Mouse (Mus musculus): ENCODE results near the gene Fzr1. TPM values are rescaled to one million over a fixed set of nuclear protein-coding genes. Genes with fewer than 3 reads are reported as not detected.

Gene Fzr1
- total RNA-seq, 2 experiments from 2014 or later: 14.9 to 50.0 TPM

DNA sequence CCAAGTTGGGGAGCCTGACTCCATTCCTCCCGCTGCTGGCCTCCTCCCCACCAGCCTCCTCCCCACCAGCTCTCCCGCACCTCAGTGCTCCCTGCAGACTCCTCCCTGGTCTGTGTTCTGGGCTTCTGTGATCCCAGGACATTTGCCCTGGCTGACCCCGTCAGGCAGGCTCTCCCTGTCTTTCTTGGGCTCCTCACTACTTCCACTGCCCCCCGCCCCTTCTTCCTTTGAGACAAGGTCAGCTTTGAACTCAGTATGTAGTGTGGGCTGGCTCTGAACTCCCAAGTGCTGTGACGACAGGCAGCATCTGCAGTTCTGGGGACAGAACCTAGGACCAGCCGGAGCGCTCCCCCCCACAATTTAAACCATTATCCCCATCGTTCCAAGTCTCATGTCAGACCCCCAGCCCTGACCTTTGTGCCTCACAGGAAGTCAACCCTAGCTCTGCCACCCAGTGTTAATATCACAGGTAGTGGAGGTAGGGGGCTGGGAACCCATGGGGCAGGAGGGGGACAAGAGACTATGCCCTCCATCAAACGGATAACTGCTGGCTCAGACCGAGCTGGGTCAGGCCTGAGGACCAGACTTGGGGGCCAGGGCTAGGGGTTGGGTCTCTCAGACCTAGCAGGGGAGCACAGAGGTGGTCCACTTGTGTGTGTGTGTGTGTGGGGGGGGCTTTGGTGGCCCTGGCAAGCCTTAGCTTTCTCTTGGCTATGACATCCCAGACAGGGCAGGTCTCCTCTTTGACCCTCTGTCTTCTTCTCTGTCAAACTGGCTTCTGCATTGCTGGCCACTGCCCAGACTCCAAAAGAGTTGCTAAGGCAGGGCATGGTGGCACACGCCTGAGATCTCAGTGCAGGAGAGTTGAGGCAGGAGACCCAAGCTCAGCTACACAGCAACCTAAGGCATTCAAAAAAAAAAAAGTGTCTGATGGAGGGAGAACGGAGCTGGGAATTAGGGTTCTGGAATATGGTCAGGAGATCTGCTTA lies 39.2 kb upstream of the Fzr1 start:
- no peak for ATAC-seq (replicated peaks; ENCODE audit: low FRiP score, low TSS enrichment, poor library complexity, severe bottlenecking)

DNA sequence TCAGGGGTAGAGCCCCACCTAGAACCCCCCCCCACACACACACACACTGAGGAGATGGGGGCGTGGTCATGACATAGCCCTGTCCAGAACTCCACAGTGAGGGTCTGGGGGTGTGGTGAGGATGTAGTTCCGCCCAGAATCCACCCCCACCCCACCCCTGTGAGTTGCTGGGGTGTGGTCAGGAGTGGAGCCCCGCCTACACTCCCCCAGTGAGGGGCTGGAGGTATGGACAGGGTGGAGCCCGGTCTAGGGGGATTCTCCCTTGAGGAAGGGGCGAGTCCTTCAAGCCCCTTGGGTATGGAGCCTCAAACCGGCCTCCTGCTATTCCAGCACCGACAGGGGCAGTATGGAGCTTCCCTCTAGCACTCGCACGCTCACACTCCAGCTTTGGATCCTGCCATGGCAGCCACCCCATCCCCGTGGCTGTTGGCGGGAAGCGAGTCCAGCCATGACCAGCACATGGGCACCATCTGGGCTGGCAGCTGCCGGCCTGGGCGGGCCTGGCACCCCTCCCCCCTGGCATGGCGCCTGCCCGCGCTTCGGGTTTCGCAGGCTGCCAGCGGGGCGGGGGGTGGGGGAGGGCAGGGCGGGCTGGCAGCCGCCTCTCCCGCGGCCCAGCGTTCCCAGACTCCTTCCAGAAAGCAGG lies 38.4 kb upstream of the Fzr1 start:
- peak; percentile 57 for ATAC-seq (replicated peaks; ENCODE audit: low FRiP score, low TSS enrichment, poor library complexity, severe bottlenecking)

DNA sequence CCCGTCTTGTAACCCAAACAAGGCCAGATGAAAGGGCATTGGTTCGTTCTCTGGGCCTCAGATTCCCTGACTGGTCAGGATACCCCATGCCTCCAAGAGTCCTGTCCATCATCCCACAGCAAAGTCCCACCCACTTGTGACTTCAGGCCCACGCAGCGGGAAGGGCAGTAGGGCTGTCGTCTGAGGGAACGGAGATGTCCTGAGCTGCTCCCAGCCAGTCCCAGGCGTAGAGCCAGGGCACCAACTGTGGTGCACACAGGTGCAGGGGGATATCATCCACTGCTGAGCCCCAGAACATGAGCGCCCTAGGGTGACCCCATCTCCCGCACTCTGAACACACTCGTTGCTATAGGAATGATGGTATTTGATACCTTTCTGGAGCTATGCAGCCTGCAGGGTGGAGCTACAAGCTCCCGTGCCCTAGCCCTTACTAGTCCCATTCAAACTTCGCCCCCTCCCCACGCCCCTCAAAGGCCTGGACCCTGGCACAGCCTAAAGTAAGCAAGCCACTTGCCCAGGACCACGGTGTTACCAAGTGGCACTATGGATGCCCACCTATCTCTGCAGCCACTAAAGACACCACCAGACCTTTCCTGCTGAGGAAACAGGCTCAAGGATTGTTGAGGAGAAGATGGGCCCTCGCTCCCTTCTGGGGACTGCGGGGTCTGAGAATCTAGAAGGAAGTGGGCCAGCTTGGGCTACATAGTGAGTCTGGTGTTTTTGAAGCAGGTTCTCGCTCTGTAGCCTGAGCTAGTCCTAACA lies 37.4 kb upstream of the Fzr1 start:
- no peak for ATAC-seq (replicated peaks; ENCODE audit: low FRiP score, low TSS enrichment, poor library complexity, severe bottlenecking)

DNA sequence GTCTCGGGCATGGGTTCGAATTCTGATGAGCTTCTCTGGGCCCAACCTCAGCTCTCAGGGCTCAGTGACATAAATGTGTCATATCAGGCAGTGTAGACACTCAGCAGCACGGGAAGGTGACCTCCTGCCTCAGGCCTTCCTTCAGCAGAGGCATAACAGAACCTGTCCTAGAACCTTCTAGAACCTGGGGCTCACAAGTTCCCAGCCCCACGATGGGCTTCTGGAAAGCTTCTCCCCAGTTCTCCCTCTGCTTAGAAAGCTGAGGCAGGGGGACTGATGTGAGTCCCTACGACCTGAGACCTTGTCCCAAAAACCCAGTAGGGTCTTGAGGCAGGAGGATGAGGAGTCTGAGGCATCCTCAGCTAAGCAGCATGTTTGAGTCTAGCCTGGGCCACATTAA lies 36.8 kb upstream of the Fzr1 start:
- no peak for ATAC-seq (replicated peaks; ENCODE audit: low FRiP score, low TSS enrichment, poor library complexity, severe bottlenecking)

GRCm38 (mm10) chr10:81414682-81415081 lies 36.4 kb upstream of the Fzr1 start:
- no peak for ATAC-seq (replicated peaks; ENCODE audit: low FRiP score, low TSS enrichment, poor library complexity, severe bottlenecking)

GRCm38 (mm10) chr10:81413310-81414261 lies 35.3 kb upstream of the Fzr1 start:
- ATAC-seq (replicated peaks; ENCODE audit: low FRiP score, low TSS enrichment, poor library complexity, severe bottlenecking): no peak

- ATAC-seq (replicated peaks; ENCODE audit: low FRiP score, low TSS enrichment, poor library complexity, severe bottlenecking): no peak
Measured at GRCm38 (mm10) chr10:81412586-81413309, 34.4 kb upstream of the Fzr1 start.

- no peak for ATAC-seq (replicated peaks; ENCODE audit: low FRiP score, low TSS enrichment, poor library complexity, severe bottlenecking)
Measured at GRCm38 (mm10) chr10:81411471-81412400, 33.4 kb upstream of the Fzr1 start.

DNA sequence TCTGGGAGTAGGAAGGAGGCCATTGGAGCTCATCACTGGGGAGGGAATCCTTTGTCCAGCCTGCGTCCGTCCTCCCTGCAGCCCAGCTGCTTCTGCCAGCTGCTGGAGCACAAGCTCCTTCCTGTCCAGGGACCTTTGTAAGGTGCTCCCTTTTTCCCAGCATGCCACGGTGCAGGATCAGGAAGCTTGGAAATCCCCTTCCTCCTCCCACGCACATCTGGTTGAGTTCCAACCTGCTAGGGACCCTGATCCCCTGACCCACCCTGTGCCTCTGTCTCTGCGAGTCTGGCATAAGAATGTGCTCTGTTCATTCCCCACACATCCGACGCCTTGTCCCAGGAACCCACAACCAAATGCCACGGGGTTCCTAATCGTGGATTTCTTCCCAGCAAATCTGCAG lies 32.7 kb upstream of the Fzr1 start:
- ATAC-seq (replicated peaks; ENCODE audit: low FRiP score, low TSS enrichment, poor library complexity, severe bottlenecking): no peak

GRCm38 (mm10) chr10:81410350-81410749 lies 32.0 kb upstream of the Fzr1 start:
- ATAC-seq (replicated peaks; ENCODE audit: low FRiP score, low TSS enrichment, poor library complexity, severe bottlenecking): no peak

GRCm38 (mm10) chr10:81409330-81409729 lies 31.0 kb upstream of the Fzr1 start:
- ATAC-seq (replicated peaks; ENCODE audit: low FRiP score, low TSS enrichment, poor library complexity, severe bottlenecking): no peak

GRCm38 (mm10) chr10:81408871-81409291 lies 30.6 kb upstream of the Fzr1 start:
- peak; percentile 72 for ATAC-seq (replicated peaks; ENCODE audit: low FRiP score, low TSS enrichment, poor library complexity, severe bottlenecking)

DNA sequence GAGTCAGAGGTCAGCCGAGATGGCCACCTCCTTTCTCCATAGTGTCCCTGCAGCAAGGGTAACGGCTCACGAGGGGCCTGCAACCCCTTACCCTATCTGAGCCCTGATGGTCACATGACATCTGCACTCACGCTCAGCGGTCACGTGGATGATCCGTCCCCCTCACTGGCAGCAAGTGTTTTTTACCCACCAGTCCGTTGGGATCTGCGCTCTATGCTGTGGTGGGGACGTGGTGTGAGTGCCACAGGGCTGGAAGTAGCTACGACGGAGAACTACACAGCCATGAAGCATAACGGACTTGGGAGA lies 30.1 kb upstream of the Fzr1 start:
- no peak for ATAC-seq (replicated peaks; ENCODE audit: low FRiP score, low TSS enrichment, poor library complexity, severe bottlenecking)

DNA sequence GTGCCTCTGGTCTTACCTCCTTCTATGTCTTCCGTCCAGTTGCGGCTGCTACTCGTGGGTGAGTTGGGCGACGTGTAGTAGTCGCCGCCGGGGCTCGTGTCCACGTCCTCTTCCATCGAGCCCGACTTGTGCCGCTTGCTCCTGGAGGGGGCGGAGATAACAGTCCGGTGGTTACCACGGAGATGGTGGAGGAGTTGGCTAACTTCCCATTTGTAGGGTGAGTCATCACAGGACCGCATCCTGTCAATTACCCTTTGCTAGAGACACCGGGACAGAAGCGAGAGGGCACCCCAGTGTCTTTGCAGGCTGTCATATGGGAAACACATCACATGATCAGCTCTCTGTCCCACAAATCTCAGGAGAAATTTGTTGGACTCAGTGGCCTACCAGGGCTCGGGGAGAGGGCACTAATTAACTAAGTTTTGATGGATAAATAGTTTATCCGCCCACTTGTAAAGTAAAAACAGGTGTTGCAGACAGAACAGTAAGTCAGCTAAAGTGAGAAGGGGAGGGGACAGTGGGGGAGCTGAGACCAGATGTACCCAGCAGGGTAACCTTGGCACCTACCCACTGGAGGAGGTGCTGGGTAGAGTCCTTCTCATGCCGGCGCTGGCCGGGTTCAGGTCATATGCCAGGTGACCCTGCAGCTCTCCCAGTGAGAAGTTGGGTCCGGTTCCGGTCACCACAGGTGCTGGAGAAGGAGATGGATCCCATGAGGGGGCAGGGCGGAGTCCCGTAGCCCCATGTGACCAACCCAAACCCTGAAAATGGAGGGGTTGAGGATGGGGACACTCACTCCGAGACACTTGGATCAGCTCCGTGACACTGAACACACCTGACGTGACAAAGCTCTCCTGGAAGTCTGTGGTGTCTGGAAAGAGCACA lies 29.5 kb upstream of the Fzr1 start:
- peak; percentile 23; the same call in 1 of the 2 replicates for ATAC-seq (replicated peaks; ENCODE audit: low FRiP score, low TSS enrichment, poor library complexity, severe bottlenecking)

GRCm38 (mm10) chr10:81406504-81407440 lies 28.5 kb upstream of the Fzr1 start:
- ATAC-seq (replicated peaks; ENCODE audit: low FRiP score, low TSS enrichment, poor library complexity, severe bottlenecking): no peak

All from megakaryocyte-erythroid progenitor cell, adult 5-6 weeks (primary cell).